Mouse (Mus musculus): Measurements from ENCODE around the gene Cyp2d34.

The Cyp2d34 gene

DNA sequence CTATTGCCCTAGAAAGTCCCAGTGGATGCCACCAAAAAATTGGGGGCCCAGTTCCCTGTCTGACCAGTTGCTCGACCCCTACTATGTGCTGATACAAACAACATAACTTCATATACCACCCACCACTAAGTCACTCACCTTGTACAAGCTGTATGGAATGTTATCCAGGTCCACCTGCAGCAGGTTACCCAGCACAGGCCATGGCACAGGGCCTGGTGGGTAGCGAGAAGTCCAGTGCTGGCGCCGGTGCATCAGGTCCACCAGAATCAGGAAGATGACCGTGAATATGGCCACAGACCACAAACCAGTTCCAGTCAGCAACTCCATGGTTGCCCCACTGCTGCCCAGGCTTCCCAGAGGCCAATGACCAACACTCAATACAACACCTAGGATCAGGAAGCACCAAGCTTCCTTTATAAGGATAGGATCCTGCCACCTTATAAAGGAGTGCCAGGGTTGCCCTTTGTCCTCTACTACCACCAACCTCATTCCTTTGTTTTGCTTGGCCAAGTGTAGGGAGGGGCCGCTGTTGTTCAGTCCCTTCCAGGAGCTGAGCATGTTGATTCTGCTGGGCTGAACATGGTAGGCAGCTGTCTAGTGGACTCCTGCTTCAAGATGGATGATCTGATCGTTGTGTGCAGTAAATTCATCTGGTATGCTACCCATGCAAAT lies at the start of gene Cyp2d34:
Gene Cyp2d34, minus strand, starts transcription at position 416 of the 672 bp plus-strand sequence.
- no peak for DNase-seq

DNA sequence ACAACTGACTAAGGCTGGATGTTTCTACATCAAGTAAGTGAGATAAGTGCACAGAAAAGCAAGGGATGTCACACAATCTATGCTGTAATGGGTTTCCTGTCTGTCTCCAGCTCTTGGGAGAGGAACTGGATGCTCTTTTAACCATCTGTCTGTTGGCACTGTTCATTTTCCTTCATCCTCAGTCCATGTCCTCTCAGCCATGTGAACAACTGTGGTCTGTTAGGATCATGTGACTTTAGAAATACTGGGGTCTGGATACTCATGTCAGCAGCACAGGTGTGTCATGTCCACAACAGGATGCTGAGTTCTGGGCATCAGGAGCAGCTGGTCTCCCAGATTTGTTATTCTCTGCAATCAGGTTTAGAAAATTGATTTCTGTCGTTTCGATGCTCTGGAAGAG lies 35.6 kb upstream of the Cyp2d34 start:
- DNase-seq = no peak

DNA sequence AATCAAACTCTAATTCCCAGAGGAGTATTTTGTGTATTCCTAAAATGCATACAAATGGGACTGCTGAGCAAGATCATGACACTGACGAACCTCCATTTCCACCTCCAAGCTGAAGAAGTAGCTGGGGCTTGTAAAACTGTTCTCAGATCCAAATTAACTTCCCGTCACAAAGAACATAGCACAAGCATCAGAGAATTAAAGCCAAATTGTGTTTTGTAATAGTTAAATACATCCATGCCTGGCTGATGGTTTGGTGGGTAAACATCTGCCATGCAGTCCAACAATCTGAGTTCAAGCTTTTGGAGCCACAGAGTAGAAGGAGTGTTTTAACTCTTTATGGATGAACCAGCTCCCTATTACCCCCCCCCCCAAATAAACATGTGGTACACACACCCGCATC lies 23.6 kb upstream of the Cyp2d34 start:
- DNase-seq = no peak

DNA sequence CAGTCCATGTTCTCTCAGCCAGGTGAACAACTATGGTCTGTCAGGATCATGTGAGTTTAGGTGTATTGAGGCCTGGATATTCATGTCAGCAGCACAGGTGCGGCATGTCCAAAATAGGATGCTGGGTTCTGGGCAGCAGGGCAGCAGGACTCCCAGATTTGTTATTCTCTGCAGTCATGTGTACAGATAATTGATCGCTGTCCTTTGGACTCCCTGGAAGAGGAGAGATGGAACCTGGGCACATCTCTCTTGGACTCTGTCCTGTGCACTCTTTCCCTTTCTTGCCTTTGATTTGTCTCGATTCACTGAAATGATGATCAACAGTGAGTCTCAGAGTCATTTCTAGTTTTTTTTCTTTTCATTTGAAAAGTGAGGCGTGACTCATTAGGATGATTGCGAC lies 23.0 kb upstream of the Cyp2d34 start:
- no peak for DNase-seq

DNA sequence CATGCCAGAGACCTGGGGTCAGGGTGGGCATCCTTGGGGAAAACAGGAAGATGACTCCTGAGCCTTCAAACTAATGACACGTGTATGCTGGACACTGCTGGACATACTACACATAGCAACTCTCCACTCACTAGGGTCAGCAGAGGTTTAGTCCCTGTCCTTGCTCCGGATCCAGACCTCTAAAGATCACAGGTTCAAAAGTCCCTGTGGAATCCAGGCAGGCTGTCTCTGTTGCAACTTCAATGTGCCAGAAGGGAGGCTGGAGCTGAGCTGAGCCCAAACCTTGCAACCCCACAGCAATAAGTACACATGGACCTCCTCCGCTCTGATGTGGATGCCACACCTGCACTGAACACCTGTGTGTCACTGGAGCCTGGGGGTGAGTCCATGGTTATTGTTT lies 22.0 kb upstream of the Cyp2d34 start:
- DNase-seq = no peak

DNA sequence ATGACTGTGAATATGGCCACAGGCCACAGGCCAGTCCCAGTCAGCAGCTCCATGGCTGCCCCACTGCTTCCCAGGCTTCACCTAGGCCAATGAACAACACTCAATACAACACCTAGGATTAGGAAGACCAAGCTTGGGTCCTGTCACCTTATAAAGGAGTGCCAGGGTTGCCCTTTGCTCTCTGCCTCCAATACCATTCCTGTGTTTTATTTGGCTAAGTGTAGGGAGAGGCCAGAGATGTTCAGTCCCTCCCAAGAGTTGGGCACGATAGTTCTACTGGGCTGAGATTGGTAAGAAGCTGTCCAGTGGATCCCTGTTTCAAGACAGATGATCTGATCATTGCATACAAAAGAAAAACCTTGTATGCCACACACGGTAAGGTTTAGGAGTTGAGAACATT lies 21.2 kb upstream of the Cyp2d34 start:
- no peak for DNase-seq

DNA sequence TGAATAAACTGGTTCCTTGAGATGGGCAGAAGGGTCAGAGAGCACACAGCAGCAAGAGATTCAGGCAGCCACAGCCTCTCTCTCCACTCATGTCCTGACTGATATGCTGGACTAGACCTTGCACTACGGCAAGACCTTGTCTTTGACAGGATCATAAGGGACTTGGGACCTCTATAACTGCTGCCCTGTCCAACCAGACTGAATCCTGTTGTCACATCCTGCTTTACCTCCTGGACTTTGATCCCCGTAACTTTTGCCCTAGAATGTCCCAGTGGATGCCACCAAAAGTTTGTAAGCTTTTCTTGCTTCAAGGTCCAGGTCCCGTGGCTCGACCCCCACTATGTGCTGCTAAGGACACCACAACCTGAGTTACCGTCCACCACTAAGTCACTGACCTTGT lies 20.6 kb upstream of the Cyp2d34 start:
- no peak for DNase-seq

DNA sequence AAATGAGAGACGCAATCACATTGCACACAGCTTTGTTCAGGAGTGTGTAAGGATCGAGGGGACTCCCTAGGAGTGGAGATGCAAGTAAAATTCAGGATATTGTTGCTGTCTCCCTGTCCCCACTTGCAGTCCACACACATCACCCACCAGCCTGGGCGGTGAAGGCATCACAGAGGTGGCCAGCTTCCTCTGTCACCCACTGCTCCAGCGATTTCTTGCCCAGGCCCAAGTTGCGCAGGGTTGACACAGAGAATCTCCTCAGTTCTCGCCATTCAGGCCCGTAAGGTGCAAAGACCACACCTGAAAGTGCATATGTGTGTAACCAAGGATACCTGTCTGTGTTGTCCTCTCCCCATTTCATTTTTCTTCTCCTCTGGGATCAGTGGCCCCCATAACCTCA lies 19.5 kb upstream of the Cyp2d34 start:
- DNase-seq = no peak

DNA sequence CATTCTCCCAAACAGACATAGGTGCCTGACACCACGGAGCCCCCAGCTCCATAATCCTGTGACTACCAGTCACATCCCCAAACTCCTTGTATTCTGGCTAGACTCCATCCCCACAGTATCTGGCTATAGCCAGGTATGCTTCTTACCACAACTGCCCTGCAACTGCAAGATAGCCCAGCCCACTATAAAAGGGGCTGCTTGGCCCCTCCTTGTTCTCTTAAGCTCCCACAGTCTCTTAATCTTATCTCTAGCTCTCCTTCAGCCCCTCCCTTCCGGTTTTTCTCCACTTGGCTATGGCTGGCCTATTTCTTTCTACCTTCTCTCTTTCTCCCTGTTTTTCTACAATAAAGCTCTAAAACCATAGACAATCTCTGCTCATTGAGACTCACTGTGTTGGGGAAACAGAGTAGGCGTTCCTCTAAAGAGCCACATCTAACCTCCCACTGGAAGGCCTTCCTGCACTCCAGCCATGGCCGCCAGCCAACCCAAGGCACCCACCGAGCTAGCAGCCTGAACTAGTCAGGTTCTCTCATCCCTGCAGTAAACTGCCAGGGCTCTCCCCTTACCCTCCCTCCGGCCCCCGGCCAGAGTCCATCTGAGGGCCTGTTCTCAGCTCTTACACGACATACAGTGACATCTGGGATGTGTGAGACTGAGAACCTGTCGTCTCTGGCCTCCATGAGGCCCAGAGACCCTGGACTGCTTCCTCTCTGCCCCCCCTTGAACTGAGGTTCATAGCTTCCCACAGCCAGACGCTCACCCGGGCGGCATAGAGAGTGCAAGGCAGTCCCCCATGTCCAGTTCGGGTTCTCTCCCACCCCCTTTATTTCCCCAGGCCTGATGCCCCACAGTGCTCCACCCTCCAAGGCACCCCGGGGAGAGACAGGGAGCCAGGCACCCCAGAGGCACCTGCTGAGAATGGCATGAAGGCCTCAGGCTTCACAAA lies 16.7 kb upstream of the Cyp2d34 start:
- no peak for DNase-seq

DNA sequence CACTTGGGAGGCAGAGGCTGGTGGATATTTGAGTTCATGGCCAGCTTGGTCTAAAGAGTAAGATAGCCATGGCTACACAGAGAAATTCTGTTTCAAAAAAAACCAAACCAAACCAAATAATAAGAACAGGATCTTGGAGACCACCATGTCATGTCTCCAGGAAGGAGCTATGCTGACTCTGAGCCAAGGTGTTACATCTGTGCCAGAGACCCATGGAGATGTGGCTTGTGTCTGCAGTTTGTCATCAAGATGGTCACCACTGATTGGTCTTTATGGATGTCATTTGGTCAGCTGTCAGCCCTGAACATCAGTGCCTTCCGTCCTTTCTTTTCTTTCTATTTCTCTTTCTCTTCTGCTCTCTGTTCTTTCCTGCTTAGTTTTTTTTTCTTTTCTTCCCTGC lies 14.2 kb upstream of the Cyp2d34 start:
- no peak for DNase-seq

DNA sequence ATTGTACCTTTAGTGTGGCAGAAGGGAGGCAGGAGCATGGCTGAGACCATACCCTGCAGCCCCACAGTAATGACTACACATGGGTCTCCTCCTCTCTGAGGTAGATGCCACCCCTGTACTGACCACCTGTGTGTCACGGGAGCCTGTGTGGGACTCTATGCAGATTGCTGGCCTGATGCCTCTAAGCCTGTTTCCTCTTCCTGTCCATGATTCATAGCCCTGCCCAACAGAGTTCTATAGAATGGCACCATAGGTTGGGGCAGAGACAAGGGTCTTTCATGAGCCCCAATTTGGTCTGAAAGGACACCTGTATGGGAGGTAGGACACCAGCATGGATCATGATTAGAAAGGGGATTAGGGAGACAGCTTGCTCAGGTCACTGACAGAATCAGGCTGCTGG lies 1.2 kb upstream of the Cyp2d34 start:
- no peak for DNase-seq

DNA sequence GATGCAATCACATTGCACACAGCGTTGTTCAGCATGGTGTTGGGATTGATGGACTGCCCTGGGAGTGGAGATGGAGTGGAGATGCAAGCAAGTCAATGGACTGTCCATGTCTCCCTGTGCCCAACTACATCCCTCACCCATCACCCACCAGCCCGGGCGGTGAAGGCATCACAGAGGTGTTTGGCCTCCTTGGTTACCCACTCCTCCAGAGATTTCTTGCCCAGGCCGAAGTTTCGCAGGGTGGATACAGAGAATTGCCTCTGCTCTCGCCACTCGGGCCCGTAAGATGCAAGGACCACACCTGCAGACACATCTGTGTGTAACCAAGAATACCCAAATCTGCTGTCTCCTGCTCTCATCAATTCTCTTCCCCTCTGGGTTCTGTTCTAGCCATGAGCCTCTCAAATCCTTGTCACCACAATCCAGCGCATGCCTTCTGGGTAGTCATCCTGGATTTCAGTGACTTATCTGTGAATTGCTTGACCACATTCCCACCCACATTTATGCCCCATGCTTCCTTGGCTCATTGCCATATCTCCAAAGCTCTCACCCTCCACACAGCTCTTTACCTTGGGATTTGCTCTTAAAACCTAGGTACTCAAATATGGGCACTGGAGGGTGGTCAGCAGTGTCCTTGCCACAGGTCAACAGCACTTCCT lies 2.3 kb downstream of the Cyp2d34 start:
- no peak for DNase-seq

DNA sequence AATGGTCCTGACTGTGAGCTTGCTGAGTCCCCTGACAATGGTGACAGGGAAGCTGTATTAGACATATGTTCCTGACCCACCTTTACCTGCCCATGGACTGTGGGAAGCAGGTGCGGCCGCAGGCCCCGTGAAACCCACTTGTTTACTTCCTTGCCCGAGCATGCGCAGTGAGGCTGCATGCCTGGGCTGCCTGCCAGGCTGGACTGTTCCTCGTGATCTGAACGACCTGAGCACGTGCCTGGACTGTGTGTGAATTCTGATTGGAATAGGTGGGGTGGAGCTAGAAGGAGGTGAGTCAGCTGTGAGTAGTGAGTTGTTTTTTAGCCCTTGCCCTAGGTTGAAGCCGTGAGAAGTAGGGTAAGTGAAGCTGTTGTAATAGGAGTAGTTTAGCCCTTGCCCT lies 38.1 kb downstream of the Cyp2d34 start:
- no peak for DNase-seq

DNA sequence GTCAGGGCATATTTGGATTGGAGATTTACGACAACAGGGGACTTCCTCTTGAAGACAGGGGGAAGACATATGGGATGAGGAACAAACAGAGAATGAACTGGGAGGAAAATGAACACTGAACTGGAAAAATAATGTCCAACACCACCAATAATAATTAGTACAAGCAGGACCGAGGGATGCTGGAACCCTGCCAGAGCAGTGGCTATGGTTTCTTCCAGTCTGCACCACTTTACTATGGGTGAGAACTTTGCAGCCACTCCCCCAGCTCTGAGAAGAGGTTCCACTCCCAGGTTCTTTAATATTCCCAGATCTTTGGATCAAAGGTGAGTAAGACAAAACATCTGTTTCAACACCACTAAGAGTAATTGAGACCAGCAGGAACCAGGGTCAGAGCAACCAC lies 41.7 kb downstream of the Cyp2d34 start:
- no peak for DNase-seq

DNA sequence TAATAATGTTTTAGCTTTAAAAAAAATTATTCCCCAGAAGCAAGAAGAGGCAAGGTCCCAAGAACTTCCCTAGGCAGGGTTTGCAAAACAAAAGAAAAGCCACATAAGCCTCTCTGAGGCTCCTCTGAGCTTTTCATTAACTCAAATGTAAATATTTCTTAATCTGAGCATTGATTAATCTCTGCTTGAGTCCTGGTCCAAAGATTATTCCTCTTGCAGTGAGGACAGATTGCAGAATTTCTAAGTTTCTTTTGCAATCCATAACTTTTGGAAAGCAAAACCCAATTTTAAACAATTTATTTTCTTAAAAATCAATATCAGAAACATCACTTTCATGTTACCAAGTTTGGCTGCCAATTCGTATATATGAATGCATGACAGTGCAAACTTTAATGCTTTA lies 47.9 kb downstream of the Cyp2d34 start:
- DNase-seq = no peak

All from lung, postnatal 14 days (tissue).